Mouse (Mus musculus) lung, postnatal 0 days (tissue): ENCODE results near the gene Hoxd13. TPM values are rescaled to one million over a fixed set of nuclear protein-coding genes. Genes with fewer than 3 reads are reported as not detected.
A peak's percentile ranks its signal among the peaks of the same experiment; 100 is the strongest.

Experiments used
- ATAC-seq: fragments of 200-750 bp; cut with Nextera tagmentation; 2 replicates; pipeline ENCODE4 v1.8.0; 2017; ENCODE audit warnings: moderate library complexity
- DNase-seq: peaks from one replicate; pipeline ENCODE4 v3.0.0-alpha.2; 2016; ENCODE audit warnings: low spot score
- H3K27ac ChIP-seq: fragments of 300-500 bp; sonication (generic); 2 replicates; pipeline ENCODE4 v1.5.1; 2014; ENCODE audit warnings: antibody characterized with exemption, mild to moderate bottlenecking, low read length, mixed read lengths
- H3K27me3 ChIP-seq: fragments of 300-500 bp; sonication (generic); replicated peaks from 2 replicates; pipeline ENCODE4 v1.6.1; 2014; ENCODE audit warnings: low read length, mixed read lengths; ENCODE audit not compliant: insufficient read depth
- H3K36me3 ChIP-seq: fragments of 300-500 bp; sonication (generic); 2 replicates; pipeline ENCODE4 v1.6.1; 2014; ENCODE audit warnings: low read length, mixed read lengths; ENCODE audit not compliant: insufficient read depth
- H3K4me1 ChIP-seq: fragments of 300-500 bp; sonication (generic); 2 replicates; pipeline ENCODE4 v1.6.1; 2014; ENCODE audit warnings: antibody characterized with exemption, low read depth, low read length, mixed read lengths; ENCODE audit not compliant: insufficient read depth
- H3K4me2 ChIP-seq: fragments of 300-500 bp; sonication (generic); replicated peaks from 2 replicates; pipeline ENCODE4 v1.6.1; 2014; ENCODE audit warnings: low read depth, mild to moderate bottlenecking, low read length, moderate library complexity, mixed read lengths
- H3K4me3 ChIP-seq: fragments of 300-500 bp; sonication (generic); 2 replicates; pipeline ENCODE4 v1.5.1; 2014; ENCODE audit warnings: low read depth, low read length
- H3K9ac ChIP-seq: fragments of 300-500 bp; sonication (generic); replicated peaks from 2 replicates; pipeline ENCODE4 v1.6.1; 2014; ENCODE audit warnings: low read depth, mild to moderate bottlenecking
- H3K9me3 ChIP-seq: fragments of 300-500 bp; sonication (generic); 2 replicates; pipeline ENCODE4 v1.6.1; 2016; ENCODE audit warnings: low read length, mixed read lengths
- CTCF ChIP-seq: IDR thresholded peaks from 2 replicates; pipeline ENCODE4 v1.5.1; 2016; ENCODE audit warnings: antibody characterized with exemption, mild to moderate bottlenecking
- EP300 ChIP-seq: IDR thresholded peaks from 2 replicates; pipeline ENCODE4 v1.6.1; 2016; ENCODE audit warnings: antibody characterized with exemption, mild to moderate bottlenecking, control low read depth
- WGBS: fragments of 180-500 bp; shearing (Covaris S2); extraction: QIAGEN DNeasy Blood & Tissue Kit; methylation state at CpG from one replicate; pipeline ENCODE4 v1.1.7; 2014; 5-methylcytosine and 5-hydroxymethylcytosine counted together
- polyA plus RNA-seq: library from polyadenylated mRNA; unstranded; fragments of >200 nt; fragmentation: Nextera tagmentation; extraction: Ambion mirVana; gene quantifications from 2 replicates; pipeline ENCODE4 v1.2.1, GENCODE M21; 2015

Hoxd13 gene
- polyA plus RNA-seq, 1 experiment from 2014 or later = not detected

- no peak overlapping the region for H3K9ac ChIP-seq
- 5% methylated on average over 22 of the region's 23 CpGs for WGBS
- H3K4me2 ChIP-seq = no peak overlapping the region
- H3K27me3 ChIP-seq = peaks cover 91% of the 10 kb centered on the region
- no peak for DNase-seq
- no peak for ATAC-seq
- H3K4me3 ChIP-seq = no peak overlapping the region
- no peak overlapping the region for H3K27ac ChIP-seq
- H3K9me3 ChIP-seq = no peaks in the 10 kb centered on the region
- no peak for TF ChIP-seq CTCF
- no peak for TF ChIP-seq EP300
- peaks cover 7% of the 10 kb centered on the region; the same call in 1 of the 2 replicates for H3K4me1 ChIP-seq
- no peaks in the 10 kb centered on the region for H3K36me3 ChIP-seq
These were observed 31.8 kb downstream of the Hoxd13 start for GRCm38 (mm10) chr2:74699664-74700545.

GRCm38 (mm10) chr2:74700546-74701112 is 32.5 kb downstream of the Hoxd13 start:
- ATAC-seq (no peak), DNase-seq (no peak)
- no peaks in the 10 kb centered on the region for H3K9me3 ChIP-seq
- no peak overlapping the region for H3K4me3 ChIP-seq
- no peak overlapping the region for H3K9ac ChIP-seq
- H3K4me2 ChIP-seq = no peak overlapping the region
- peaks cover 91% of the 10 kb centered on the region for H3K27me3 ChIP-seq
- H3K36me3 ChIP-seq = no peaks in the 10 kb centered on the region
- WGBS = 8% methylated on average over 22 of the region's 22 CpGs
- TF ChIP-seq CTCF (no peak), EP300 (no peak)
- H3K27ac ChIP-seq = no peak overlapping the region
- peaks cover 8% of the 10 kb centered on the region; the same call in 1 of the 2 replicates for H3K4me1 ChIP-seq

- WGBS = 13% methylated on average over 17 of the region's 17 CpGs
- no peak overlapping the region for H3K9ac ChIP-seq
- DNase-seq (peak; percentile 78), ATAC-seq (no peak)
- no peak overlapping the region for H3K4me3 ChIP-seq
- no peaks in the 10 kb centered on the region for H3K36me3 ChIP-seq
- no peak overlapping the region for H3K4me2 ChIP-seq
- no peak overlapping the region for H3K27ac ChIP-seq
- H3K9me3 ChIP-seq = no peaks in the 10 kb centered on the region
- H3K4me1 ChIP-seq = peaks cover 8% of the 10 kb centered on the region; the same call in 1 of the 2 replicates
- H3K27me3 ChIP-seq = peaks cover 91% of the 10 kb centered on the region
- TF ChIP-seq CTCF (peak; percentile 90), EP300 (no peak)
These were observed 34.1 kb downstream of the Hoxd13 start for GRCm38 (mm10) chr2:74701949-74702819.

- Histone ChIP-seq H3K4me2 (no peak overlapping the region), H3K9me3 (no peaks in the 10 kb centered on the region), H3K27ac (no peak overlapping the region), H3K36me3 (no peaks in the 10 kb centered on the region), H3K4me3 (no peak overlapping the region), H3K27me3 (peaks cover 91% of the 10 kb centered on the region), H3K9ac (no peak overlapping the region), H3K4me1 (peaks cover 4% of the 10 kb centered on the region; the same call in 1 of the 2 replicates)
- 20% methylated on average over 6 of the region's 6 CpGs for WGBS
- no peak for DNase-seq
- no peak for TF ChIP-seq EP300
- no peak for TF ChIP-seq CTCF
- ATAC-seq = no peak
These were observed 34.7 kb downstream of the Hoxd13 start for GRCm38 (mm10) chr2:74702820-74703219.

DNA sequence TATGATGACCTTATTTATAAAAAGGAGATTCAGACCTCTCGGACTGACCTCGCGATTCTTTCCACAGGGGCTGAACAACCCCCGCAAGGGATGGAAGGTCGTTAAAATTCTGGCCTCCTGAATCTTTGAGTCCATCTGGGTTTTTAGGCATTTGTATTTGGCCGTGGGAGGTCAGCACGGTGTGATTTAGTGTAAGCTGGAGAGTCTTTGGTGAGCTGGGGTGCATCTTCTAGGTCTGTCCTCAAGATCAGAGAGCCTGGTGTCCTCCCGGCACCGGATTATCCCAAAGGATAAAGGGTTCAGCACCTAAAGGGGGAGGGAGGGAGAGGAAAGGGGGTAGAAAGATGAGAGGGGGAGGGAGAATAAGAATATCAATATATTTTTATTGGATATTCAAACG is 35.2 kb downstream of the Hoxd13 start:
- Histone ChIP-seq H3K9ac (no peak overlapping the region), H3K27ac (no peak overlapping the region), H3K4me2 (no peak overlapping the region), H3K27me3 (peaks cover 89% of the 10 kb centered on the region), H3K4me3 (no peak overlapping the region), H3K4me1 (peaks cover 3% of the 10 kb centered on the region; the same call in 1 of the 2 replicates), H3K36me3 (no peaks in the 10 kb centered on the region), H3K9me3 (no peaks in the 10 kb centered on the region)
- ATAC-seq (no peak), DNase-seq (no peak)
- WGBS = 9% methylated on average over 10 of the region's 10 CpGs
- TF ChIP-seq EP300 = no peak
- no peak for TF ChIP-seq CTCF
